Mouse (Mus musculus): ENCODE measurements around the gene Cdkal1. TPM values are rescaled to one million over a fixed set of nuclear protein-coding genes. Genes with fewer than 3 reads are reported as not detected.

The Cdkal1 gene
- polyA plus RNA-seq, 1 experiment = 5.6 TPM

DNA sequence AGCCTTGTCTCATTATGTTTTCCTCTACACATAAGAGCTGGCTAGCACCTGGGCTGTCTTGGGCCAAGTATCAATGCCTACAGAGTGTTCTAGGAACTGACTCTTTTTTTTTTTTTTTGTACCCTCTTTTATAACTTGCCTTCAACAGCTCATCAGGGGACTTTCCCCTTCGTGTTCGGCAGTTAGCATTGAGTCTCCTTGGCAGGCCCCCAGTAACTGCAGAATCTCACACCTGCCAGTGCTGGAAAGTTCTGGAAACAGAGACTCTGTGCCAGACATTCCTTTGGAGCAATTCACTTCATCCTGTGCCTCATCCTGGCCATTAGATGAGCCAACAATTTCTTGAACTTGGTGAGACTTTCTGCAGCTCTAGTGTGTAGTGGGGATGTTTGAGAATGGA, 652.9 kb downstream of the Cdkal1 start:
- Histone ChIP-seq H3K36me3 (ENCODE audit: control insufficient read depth, insufficient read depth) (no peaks in the 10 kb centered on the region), H3K27me3 (ENCODE audit: control insufficient read depth, insufficient read depth, insufficient read length) (no peaks in the 10 kb centered on the region), H3ac (ENCODE audit: control insufficient read depth, insufficient read length) (no peak overlapping the region), H3K4me2 (ENCODE audit: low read depth) (no peak overlapping the region), H3K79me2 (ENCODE audit: control insufficient read depth, insufficient read depth) (no peaks in the 10 kb centered on the region), H3K4me3 (no peak overlapping the region)
- TF ChIP-seq MYOD1 (IDR thresholded peaks at IDR 0.05; ENCODE audit: control insufficient read depth in 1 of 3, insufficient read length in 2 of 3, low read depth in 2 of 3) (peak in 1 of 3 experiments; percentile 7), MYOG (IDR thresholded peaks at IDR 0.05; ENCODE audit: control insufficient read depth in 1 of 3, insufficient read depth in 1 of 3, insufficient read length in 2 of 3, low read depth in 2 of 3) (no peak)

DNA sequence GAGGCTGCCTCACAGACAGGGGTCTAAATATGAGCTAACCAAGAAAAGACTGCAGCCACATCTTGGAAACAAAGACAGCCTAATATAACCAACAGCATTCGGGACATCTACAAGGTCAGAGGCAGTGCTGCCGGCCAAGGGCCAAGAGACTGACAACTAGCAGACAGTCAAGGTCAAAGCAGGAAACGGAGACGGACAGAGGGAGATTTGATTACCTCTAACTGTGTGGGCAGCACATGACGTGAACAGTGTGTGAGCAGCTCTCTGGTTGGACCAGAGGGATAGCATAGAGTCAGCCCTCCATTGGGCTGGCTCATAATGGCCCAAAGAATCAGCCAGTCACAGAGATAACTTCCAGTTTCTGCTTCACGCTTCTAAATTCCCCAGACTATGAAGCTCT, 655.8 kb downstream of the Cdkal1 start:
- Histone ChIP-seq H3K27me3 (ENCODE audit: control insufficient read depth, insufficient read depth, insufficient read length) (no peaks in the 10 kb centered on the region), H3K36me3 (ENCODE audit: control insufficient read depth, insufficient read depth) (no peaks in the 10 kb centered on the region), H3K79me2 (ENCODE audit: control insufficient read depth, insufficient read depth) (no peaks in the 10 kb centered on the region), H3K4me3 (no peak overlapping the region), H3ac (ENCODE audit: control insufficient read depth, insufficient read length) (no peak overlapping the region), H3K4me2 (ENCODE audit: low read depth) (no peak overlapping the region)
- TF ChIP-seq SRF (IDR thresholded peaks at IDR 0.05; ENCODE audit: control insufficient read depth, insufficient read length, low read depth) = no peak

DNA sequence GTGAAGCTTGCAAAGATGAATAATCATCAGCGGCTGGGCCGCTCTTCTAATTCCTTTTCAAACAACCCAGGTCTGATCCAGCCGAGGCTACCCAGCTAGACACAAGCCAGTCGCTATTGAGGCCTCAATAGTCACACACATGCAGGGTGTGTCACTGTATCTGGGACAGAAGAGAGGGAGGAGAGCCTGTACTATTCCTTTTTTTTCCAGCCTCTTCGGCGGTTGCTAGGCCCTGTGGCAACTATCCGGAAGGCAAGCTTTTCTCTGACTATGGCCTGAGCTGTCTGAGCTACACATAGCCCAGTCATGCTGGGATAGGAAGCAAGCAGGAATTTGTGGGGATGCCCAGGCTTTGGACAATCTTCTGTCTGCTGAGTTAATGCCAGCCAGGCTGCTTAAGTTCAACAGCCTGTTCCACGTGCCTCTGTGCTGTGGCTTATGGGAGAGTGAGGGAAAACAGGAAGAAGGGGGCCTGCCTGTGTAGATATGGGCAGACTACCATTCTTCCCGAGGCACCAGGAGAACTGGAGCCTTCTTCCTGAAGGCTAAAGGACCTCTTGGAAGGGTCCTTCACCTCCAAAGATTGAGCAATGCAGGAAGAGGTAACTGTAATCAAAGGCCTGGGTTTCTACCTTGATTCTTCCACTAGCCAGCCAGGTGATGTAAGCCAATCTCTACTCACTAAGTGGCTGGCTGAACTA, 658.5 kb downstream of the Cdkal1 start:
- Histone ChIP-seq H3K36me3 (ENCODE audit: control insufficient read depth, insufficient read depth) (no peaks in the 10 kb centered on the region), H3K4me3 (no peak overlapping the region), H3K79me2 (ENCODE audit: control insufficient read depth, insufficient read depth) (no peaks in the 10 kb centered on the region), H3K27me3 (ENCODE audit: control insufficient read depth, insufficient read depth, insufficient read length) (no peaks in the 10 kb centered on the region), H3ac (ENCODE audit: control insufficient read depth, insufficient read length) (no peak overlapping the region), H3K4me2 (ENCODE audit: low read depth) (no peak overlapping the region)
- TF ChIP-seq POLR2AphosphoS2 (IDR thresholded peaks at IDR 0.05; ENCODE audit: insufficient read length, low read depth) = no peak
- TF ChIP-seq MYOD1 (IDR thresholded peaks at IDR 0.05; ENCODE audit: control insufficient read depth in 1 of 3, insufficient read length in 2 of 3, low read depth in 2 of 3) = no peak
- TF ChIP-seq SRF (IDR thresholded peaks at IDR 0.05; ENCODE audit: control insufficient read depth, insufficient read length, low read depth) = no peak
- TF ChIP-seq REST (IDR thresholded peaks at IDR 0.05; ENCODE audit: insufficient read depth, insufficient read length) = no peak
- TF ChIP-seq E2F4 (IDR thresholded peaks at IDR 0.05; ENCODE audit: insufficient read depth) = no peak
- TF ChIP-seq MAX (IDR thresholded peaks at IDR 0.05; ENCODE audit: low read depth) = no peak
- TF ChIP-seq MYOG (IDR thresholded peaks at IDR 0.05; ENCODE audit: control insufficient read depth in 1 of 3, insufficient read depth in 1 of 3, insufficient read length in 2 of 3, low read depth in 2 of 3) = no peak
- TF ChIP-seq POLR2A (IDR thresholded peaks at IDR 0.05; ENCODE audit: insufficient read length, low read depth) = no peak
- TF ChIP-seq TCF3 (IDR thresholded peaks at IDR 0.05; ENCODE audit: insufficient read length, low read depth) = no peak
- TF ChIP-seq TCF12 (IDR thresholded peaks at IDR 0.05; ENCODE audit: insufficient read depth, poor library complexity, severe bottlenecking) = no peak
- no peak for TF ChIP-seq USF1 (IDR thresholded peaks at IDR 0.05; ENCODE audit: low read depth)
- TF ChIP-seq CEBPB (IDR thresholded peaks at IDR 0.05; ENCODE audit: insufficient read depth, poor library complexity, severe bottlenecking) = no peak

DNA sequence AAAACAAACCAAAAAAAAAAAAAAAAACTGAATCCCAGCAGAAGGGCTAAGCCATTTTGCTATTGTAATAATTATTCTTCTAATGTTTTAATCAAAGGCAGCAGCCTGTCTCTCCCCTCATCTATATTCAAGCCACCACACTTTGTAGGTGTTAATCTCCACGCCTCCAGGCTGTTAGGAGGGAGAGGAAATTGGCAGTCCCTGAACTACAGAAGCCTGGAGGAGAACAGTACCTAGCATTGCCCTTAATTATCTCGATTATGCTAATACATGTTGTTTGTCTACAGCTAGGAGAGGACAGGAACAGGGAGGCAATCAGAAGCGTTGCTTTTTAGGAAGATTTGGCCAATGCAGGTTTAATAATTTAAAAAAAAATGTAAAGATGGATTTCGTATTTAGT, 659.8 kb downstream of the Cdkal1 start:
- no peaks in the 10 kb centered on the region for H3K79me2 ChIP-seq (ENCODE audit: control insufficient read depth, insufficient read depth)
- no peak overlapping the region for H3ac ChIP-seq (ENCODE audit: control insufficient read depth, insufficient read length)
- H3K4me3 ChIP-seq = no peak overlapping the region
- TF ChIP-seq POLR2AphosphoS2 (IDR thresholded peaks at IDR 0.05; ENCODE audit: insufficient read length, low read depth) = no peak
- no peak for TF ChIP-seq MYOD1 (IDR thresholded peaks at IDR 0.05; ENCODE audit: control insufficient read depth in 1 of 3, insufficient read length in 2 of 3, low read depth in 2 of 3)
- TF ChIP-seq TCF3 (IDR thresholded peaks at IDR 0.05; ENCODE audit: insufficient read length, low read depth) = no peak
- no peak for TF ChIP-seq SRF (IDR thresholded peaks at IDR 0.05; ENCODE audit: control insufficient read depth, insufficient read length, low read depth)
- TF ChIP-seq MAX (IDR thresholded peaks at IDR 0.05; ENCODE audit: low read depth) = no peak
- no peak for TF ChIP-seq POLR2A (IDR thresholded peaks at IDR 0.05; ENCODE audit: insufficient read length, low read depth)
- TF ChIP-seq E2F4 (IDR thresholded peaks at IDR 0.05; ENCODE audit: insufficient read depth) = no peak
- H3K27me3 ChIP-seq (ENCODE audit: control insufficient read depth, insufficient read depth, insufficient read length) = no peaks in the 10 kb centered on the region
- no peak overlapping the region for H3K4me2 ChIP-seq (ENCODE audit: low read depth)
- no peaks in the 10 kb centered on the region for H3K36me3 ChIP-seq (ENCODE audit: control insufficient read depth, insufficient read depth)

- TF ChIP-seq TCF3 (IDR thresholded peaks at IDR 0.05; ENCODE audit: insufficient read length, low read depth) = no peak
- TF ChIP-seq E2F4 (IDR thresholded peaks at IDR 0.05; ENCODE audit: insufficient read depth) = no peak
- no peak for TF ChIP-seq POLR2A (IDR thresholded peaks at IDR 0.05; ENCODE audit: insufficient read length, low read depth)
- TF ChIP-seq REST (IDR thresholded peaks at IDR 0.05; ENCODE audit: insufficient read depth, insufficient read length) = no peak
- no peak for TF ChIP-seq POLR2AphosphoS2 (IDR thresholded peaks at IDR 0.05; ENCODE audit: insufficient read length, low read depth)
- TF ChIP-seq MAX (IDR thresholded peaks at IDR 0.05; ENCODE audit: low read depth) = no peak
- TF ChIP-seq USF1 (IDR thresholded peaks at IDR 0.05; ENCODE audit: low read depth) = no peak
- no peak for TF ChIP-seq MYOG (IDR thresholded peaks at IDR 0.05; ENCODE audit: control insufficient read depth in 1 of 3, insufficient read depth in 1 of 3, insufficient read length in 2 of 3, low read depth in 2 of 3)
- TF ChIP-seq MYOD1 (IDR thresholded peaks at IDR 0.05; ENCODE audit: control insufficient read depth in 1 of 3, insufficient read length in 2 of 3, low read depth in 2 of 3) = no peak
- no peak for TF ChIP-seq CEBPB (IDR thresholded peaks at IDR 0.05; ENCODE audit: insufficient read depth, poor library complexity, severe bottlenecking)
- TF ChIP-seq SRF (IDR thresholded peaks at IDR 0.05; ENCODE audit: control insufficient read depth, insufficient read length, low read depth) = no peak
- no peak for TF ChIP-seq TCF12 (IDR thresholded peaks at IDR 0.05; ENCODE audit: insufficient read depth, poor library complexity, severe bottlenecking)
- no peaks in the 10 kb centered on the region for H3K79me2 ChIP-seq (ENCODE audit: control insufficient read depth, insufficient read depth)
- H3K27me3 ChIP-seq (ENCODE audit: control insufficient read depth, insufficient read depth, insufficient read length) = no peaks in the 10 kb centered on the region
- H3ac ChIP-seq (ENCODE audit: control insufficient read depth, insufficient read length) = no peak overlapping the region
- H3K4me2 ChIP-seq (ENCODE audit: low read depth) = no peak overlapping the region
- H3K4me3 ChIP-seq = no peak overlapping the region
- no peaks in the 10 kb centered on the region for H3K36me3 ChIP-seq (ENCODE audit: control insufficient read depth, insufficient read depth)
Observed at GRCm38 (mm10) chr13:29194946-29195345, 660.5 kb downstream of the Cdkal1 start.

Data from myocyte (in vitro differentiated cells).